Mouse (Mus musculus): Measurements from ENCODE around the gene Epb41l4b. TPM values are rescaled to one million over a fixed set of nuclear protein-coding genes. Genes with fewer than 3 reads are reported as not detected.

Gene Epb41l4b
- total and polyA plus RNA-seq, 3 experiments = 0.93 to 4.9 (median 2.0) TPM

GRCm38 (mm10) chr4:56991951-56992350 lies 151.3 kb downstream of the Epb41l4b start:
- no peak overlapping the region for H3K9ac ChIP-seq (ENCODE audit: insufficient read depth, low read depth)
- no peaks in the 10 kb centered on the region for H3K27me3 ChIP-seq (replicated peaks)
- H3K9me3 ChIP-seq (replicated peaks; ENCODE audit: low read length) = peaks cover 4% of the 10 kb centered on the region
- DNase-seq (ENCODE audit: extremely low read depth) = no peak
- H3K27ac ChIP-seq (ENCODE audit: insufficient read depth, low read depth) = no peak overlapping the region
- no peak overlapping the region for H3K4me3 ChIP-seq (replicated peaks in 1 of 3; ENCODE audit: low read depth in 2 of 3, low read length in 2 of 3, poor library complexity in 1 of 3)
- TF ChIP-seq MYC (IDR thresholded peaks at IDR 0.05; ENCODE audit: low read depth, low read length) = no peak
- TF ChIP-seq ELF1 (IDR thresholded peaks at IDR 0.05; ENCODE audit: low read depth, low read length) = no peak
- TF ChIP-seq TCF12 (IDR thresholded peaks at IDR 0.05; ENCODE audit: low read depth, low read length) = no peak
- TF ChIP-seq RAD21 (IDR thresholded peaks at IDR 0.05; ENCODE audit: low read depth, low read length) = no peak
- TF ChIP-seq PAX5 (IDR thresholded peaks at IDR 0.05; ENCODE audit: low read length) = no peak
- TF ChIP-seq E2F4 (IDR thresholded peaks at IDR 0.05; ENCODE audit: insufficient replicate concordance, low read depth, low read length) = no peak
- no peak for TF ChIP-seq MAX (IDR thresholded peaks at IDR 0.05; ENCODE audit: low read length)
- TF ChIP-seq SIN3A (IDR thresholded peaks at IDR 0.05; ENCODE audit: low read length) = no peak
- TF ChIP-seq KAT2A (IDR thresholded peaks at IDR 0.05; ENCODE audit: insufficient replicate concordance, low read length) = no peak
- TF ChIP-seq RCOR1 (conservative IDR thresholded peaks at IDR 0.05; ENCODE audit: low read depth, low read length) = no peak
- TF ChIP-seq USF2 (conservative IDR thresholded peaks at IDR 0.05; ENCODE audit: low read depth, low read length) = no peak
- no peak for TF ChIP-seq JUND (conservative IDR thresholded peaks at IDR 0.05; ENCODE audit: low read depth, low read length)
- no peak for TF ChIP-seq CHD1 (IDR thresholded peaks at IDR 0.05; ENCODE audit: low read depth, low read length)
- no peak for TF ChIP-seq ZNF384 (IDR thresholded peaks at IDR 0.05; ENCODE audit: low read depth, low read length)
- no peak for TF ChIP-seq GABPA (IDR thresholded peaks at IDR 0.05; ENCODE audit: insufficient replicate concordance, low read depth, low read length)
- no peak for TF ChIP-seq TBP (conservative IDR thresholded peaks at IDR 0.05; ENCODE audit: low read depth, low read length)
- TF ChIP-seq MEF2A (IDR thresholded peaks at IDR 0.05; ENCODE audit: borderline replicate concordance, low read depth, low read length) = no peak
- no peak for TF ChIP-seq CHD2 (IDR thresholded peaks at IDR 0.05; ENCODE audit: low read length)
- TF ChIP-seq POLR2A (IDR thresholded peaks at IDR 0.05; ENCODE audit: low read depth, low read length) = no peak
- H3K36me3 ChIP-seq (replicated peaks in 1 of 2; ENCODE audit: control insufficient read depth in 1 of 2, insufficient read depth in 1 of 2, low read length in 1 of 2) = no peaks in the 10 kb centered on the region
- in situ Hi-C loops (cut with MboI; ENCODE audit: low pct_ligation_motif_present, low pct_unique_long_range_greater_than_20kb, low sequenced_read_pairs) (no loop called here), dilution Hi-C loops (cut with MboI; ENCODE audit: extremely low pct_ligation_motif_present, extremely low pct_unique_long_range_greater_than_20kb, low sequenced_read_pairs) (no loop called here)
- H3K4me2 ChIP-seq (ENCODE audit: insufficient read depth, low read depth, poor library complexity, severe bottlenecking) = no peak overlapping the region
- no peaks in the 10 kb centered on the region for H3K4me1 ChIP-seq (ENCODE audit: control insufficient read depth in 1 of 2, insufficient read depth in 2 of 2)
- H3K79me2 ChIP-seq (replicated peaks; ENCODE audit: control insufficient read depth, extremely low read depth, insufficient read depth, poor library complexity, severe bottlenecking) = no peaks in the 10 kb centered on the region

GRCm38 (mm10) chr4:56990215-56990584 lies 153.0 kb downstream of the Epb41l4b start, which contains the start of gene Frrs1l:
TSS of gene Frrs1l (minus strand) at chr4:56990391.
- Histone ChIP-seq H3K9ac (ENCODE audit: insufficient read depth, low read depth) (no peak within 1 kb of the TSS), H3K27ac (ENCODE audit: insufficient read depth, low read depth) (no peak within 1 kb of the TSS), H3K9me3 (replicated peaks; ENCODE audit: low read length) (no peaks in the 10 kb centered on the region), H3K4me1 (ENCODE audit: control insufficient read depth in 1 of 2, insufficient read depth in 2 of 2) (no peaks in the 10 kb centered on the region), H3K4me3 (replicated peaks in 1 of 3; ENCODE audit: low read depth in 2 of 3, low read length in 2 of 3, poor library complexity in 1 of 3) (no peak within 1 kb of the TSS), H3K36me3 (replicated peaks in 1 of 2; ENCODE audit: control insufficient read depth in 1 of 2, insufficient read depth in 1 of 2, low read length in 1 of 2) (no peaks in the 10 kb centered on the region), H3K4me2 (ENCODE audit: insufficient read depth, low read depth, poor library complexity, severe bottlenecking) (no peak within 1 kb of the TSS), H3K79me2 (replicated peaks; ENCODE audit: control insufficient read depth, extremely low read depth, insufficient read depth, poor library complexity, severe bottlenecking) (no peaks in the 10 kb centered on the region), H3K27me3 (replicated peaks) (no peaks in the 10 kb centered on the region)
- no peak for TF ChIP-seq RAD21 (IDR thresholded peaks at IDR 0.05; ENCODE audit: low read depth, low read length)
- TF ChIP-seq IRF4 (IDR thresholded peaks at IDR 0.05; ENCODE audit: low read depth, low read length) = no peak
- in situ Hi-C loops (cut with MboI; ENCODE audit: low pct_ligation_motif_present, low pct_unique_long_range_greater_than_20kb, low sequenced_read_pairs) (no loop called here), dilution Hi-C loops (cut with MboI; ENCODE audit: extremely low pct_ligation_motif_present, extremely low pct_unique_long_range_greater_than_20kb, low sequenced_read_pairs) (no loop called here)
- no peak for DNase-seq (ENCODE audit: extremely low read depth)

All from CH12.LX (cell line).